Mouse (Mus musculus): ENCODE results near the gene Slc4a5.

Gene Slc4a5

GRCm38 (mm10) chr6:83219814-83220213 lies at the start of gene Slc4a5:
TSS of gene Slc4a5 (plus strand) at chr6:83219828.
- no peak for DNase-seq

GRCm38 (mm10) chr6:83169872-83170271 lies 49.8 kb upstream of the Slc4a5 start:
- DNase-seq: no peak

DNA sequence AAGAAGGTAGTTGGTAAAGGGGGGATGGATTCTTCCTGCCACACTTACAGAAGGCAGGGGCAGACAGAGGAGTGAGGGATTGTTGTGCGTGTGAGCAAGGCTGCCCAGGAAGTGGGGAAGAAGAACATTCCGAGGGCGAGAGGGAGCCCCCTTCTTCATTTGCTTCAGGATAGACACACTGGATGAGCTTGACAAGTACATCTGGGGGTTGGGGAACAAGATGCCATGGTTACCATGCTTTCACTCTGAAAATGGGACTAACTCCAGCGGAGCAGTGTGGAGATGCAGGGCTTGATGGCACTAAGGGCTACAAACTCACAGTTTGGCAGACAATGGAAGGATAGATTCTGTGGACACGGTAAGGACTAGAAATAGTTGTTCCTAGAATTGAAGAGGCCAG lies 48.6 kb upstream of the Slc4a5 start:
- DNase-seq: no peak

DNA sequence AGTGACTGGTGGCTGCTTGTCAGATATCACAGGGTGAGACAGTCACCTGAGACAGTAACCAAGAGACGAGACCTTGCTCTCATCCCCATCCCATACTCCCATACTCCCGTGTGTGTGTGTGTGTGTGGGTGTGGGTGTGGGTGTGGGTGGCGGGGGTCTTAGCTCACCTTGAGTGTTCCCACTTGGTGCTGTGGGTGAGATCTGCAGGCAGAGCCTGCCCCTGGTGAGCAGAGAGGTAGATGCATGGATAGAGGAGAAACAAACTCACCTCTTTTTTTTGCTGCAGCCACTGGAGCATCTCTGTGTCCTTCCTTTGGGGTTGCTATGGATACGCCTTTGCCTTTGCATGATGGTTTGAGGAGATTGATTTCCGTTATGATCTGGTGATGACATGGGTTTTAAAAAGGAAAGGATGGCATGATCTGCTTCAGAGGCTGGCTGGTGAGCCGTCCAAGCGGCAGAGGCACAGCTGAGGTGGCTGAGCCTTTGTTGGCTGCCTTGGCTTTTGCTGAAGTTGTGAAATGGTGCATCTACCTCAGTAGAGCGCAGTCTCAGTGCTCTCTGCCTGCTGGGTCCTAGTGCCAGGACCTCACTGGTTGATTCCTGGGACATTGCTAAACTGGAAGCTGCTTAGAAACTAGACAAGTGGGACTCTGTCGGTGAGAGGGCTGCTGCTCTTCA lies 47.2 kb upstream of the Slc4a5 start:
- DNase-seq: no peak

DNA sequence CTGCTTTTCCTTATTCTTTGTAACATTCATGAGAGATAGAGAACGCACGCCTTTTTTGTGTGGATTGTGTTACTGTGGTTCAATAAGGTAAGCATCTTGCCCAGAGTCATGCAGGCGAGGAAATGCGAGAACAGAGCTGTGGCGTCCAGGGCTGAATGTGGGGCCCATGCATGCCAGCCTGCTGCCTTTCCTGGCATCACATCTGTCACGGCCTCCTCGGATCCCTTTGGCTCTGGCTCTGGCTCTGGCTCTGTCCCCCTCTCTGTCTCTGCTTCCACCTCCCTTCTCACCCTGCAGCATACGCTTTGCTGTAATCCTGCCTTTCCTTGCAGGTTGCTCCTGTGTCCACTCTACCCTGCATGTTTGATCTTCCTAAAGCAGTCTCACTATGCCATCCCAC lies 43.6 kb upstream of the Slc4a5 start:
- no peak for DNase-seq

DNA sequence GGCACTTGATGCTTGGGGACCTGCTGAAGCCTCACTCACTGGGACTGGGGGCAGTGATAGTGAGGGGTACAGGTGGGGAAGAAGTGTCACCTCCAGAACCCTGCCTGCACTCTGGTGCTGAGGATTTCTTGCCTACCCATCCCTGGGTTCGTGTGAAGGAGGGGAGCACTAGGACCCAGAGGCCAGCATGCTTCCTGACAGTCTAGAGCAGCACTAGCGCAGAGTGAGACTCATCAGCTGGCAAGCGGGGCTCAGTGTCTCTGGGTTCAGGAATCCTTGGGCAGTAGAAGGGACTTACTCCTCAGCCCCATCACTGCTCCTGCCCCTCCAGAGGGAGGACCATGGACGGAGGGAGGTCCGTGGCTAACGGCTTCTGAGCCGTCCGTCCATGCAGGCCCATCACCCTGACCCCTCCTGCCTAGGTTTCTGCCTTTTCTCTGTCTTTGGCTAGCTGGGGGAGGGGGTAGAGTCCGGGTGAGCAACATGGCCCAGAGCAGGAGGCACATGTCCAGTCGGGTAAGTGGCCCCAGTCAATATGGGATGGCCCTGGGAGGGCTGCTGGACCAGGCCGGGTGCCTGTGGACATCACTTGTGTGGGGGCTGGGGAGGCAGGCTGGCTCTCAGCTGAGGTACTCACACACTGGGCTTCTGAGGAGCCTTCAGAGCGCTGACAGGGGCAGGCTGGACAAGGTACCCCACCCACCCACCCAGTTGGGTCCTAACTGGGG lies 40.1 kb upstream of the Slc4a5 start:
- peak; percentile 77 for DNase-seq

DNA sequence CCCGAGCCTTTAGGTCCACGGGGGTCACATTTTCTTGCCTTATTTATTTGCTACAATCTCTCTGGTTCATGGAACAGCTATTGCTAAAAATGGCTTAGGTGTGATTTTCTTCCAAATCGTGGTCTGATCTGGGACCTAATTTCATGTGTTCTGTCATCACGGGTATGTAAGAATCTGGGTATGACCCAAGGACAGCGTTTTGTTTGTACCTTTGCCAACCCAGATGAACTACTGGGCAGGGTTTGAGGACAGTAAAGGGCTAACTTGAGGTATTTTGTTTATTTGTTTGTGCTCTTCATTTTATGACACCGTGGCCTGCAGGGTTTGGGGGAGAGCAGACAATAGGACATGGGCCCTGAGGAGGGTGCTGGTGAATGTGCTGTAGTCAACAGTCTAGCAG lies 39.0 kb upstream of the Slc4a5 start:
- DNase-seq: no peak

DNA sequence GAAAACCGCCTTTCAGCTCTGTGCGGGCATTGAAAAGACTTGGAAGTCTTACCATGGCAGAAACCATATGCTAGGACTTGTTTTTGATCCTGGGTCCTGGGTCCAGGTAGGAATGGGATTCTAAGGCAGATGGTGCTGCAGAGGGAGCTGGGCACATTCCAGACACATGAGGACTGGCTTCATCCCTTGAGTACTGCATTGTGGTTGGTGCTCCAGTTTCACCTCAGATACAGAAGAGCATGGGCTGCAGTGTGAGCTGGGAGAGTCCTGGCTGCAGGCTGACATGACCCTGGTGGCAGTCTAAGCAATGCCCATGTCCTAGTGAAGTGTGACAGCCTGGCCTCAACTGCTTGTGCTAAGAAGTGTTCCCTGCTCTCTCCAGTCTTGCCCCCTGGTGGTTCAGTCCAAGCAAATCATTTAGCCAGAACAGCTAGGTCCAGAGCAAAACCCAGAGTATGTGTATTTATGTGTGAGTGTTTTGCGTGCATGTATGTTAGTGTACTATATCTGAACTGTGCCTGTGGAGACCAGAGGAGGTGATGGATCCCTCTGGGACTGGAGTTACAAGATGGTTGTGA lies 34.7 kb upstream of the Slc4a5 start:
- peak; percentile 50 for DNase-seq

GRCm38 (mm10) chr6:83185895-83186861 lies 33.5 kb upstream of the Slc4a5 start:
- peak; percentile 93 for DNase-seq

DNA sequence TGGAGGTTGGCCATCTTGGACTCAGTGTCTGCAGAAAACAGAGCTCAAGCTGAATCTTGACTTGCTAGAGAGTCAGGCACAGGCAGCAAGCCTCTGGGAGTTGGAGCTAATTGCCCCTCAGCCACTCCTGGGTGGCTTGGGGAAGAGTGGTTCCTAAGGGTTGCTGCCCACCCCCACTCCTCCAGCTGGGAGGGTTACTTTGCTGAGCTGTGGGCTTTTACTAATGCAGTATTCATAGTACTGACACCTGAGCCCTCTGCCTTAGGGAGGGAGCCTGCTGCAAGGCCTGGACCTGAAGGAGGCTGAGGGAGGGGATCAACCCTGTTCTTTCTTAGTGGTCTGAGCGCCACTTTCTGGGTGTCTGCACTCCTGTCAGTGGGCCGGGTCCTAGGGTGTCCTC lies 32.7 kb upstream of the Slc4a5 start:
- no peak for DNase-seq

DNA sequence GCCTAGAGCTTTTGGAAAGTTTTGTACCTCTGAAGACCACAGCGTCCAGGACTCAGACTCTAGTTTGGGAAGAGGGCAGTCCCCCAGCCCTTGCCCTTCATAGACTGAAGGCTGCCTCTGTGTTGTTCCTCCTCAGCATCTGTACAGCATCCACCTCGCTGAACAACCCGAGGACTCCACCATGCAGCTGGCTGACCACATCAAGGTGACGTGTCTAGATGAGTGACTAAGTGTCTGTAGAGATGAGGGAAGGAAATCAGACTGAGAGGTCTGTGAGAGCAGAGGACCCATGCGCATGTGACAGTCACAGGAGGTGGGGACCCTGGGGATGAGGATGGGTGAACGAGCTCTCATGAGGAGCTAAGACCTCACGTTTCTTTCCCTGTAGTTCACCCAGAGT lies 26.1 kb upstream of the Slc4a5 start:
- no peak for DNase-seq

GRCm38 (mm10) chr6:83197345-83198004 lies 22.2 kb upstream of the Slc4a5 start:
- DNase-seq: peak; percentile 64

- DNase-seq: no peak
Measured at GRCm38 (mm10) chr6:83203320-83203719, 16.3 kb upstream of the Slc4a5 start.

- DNase-seq: no peak
Measured at GRCm38 (mm10) chr6:83205851-83206250, 13.8 kb upstream of the Slc4a5 start.

GRCm38 (mm10) chr6:83206321-83206720 lies 13.3 kb upstream of the Slc4a5 start:
- DNase-seq: no peak

DNA sequence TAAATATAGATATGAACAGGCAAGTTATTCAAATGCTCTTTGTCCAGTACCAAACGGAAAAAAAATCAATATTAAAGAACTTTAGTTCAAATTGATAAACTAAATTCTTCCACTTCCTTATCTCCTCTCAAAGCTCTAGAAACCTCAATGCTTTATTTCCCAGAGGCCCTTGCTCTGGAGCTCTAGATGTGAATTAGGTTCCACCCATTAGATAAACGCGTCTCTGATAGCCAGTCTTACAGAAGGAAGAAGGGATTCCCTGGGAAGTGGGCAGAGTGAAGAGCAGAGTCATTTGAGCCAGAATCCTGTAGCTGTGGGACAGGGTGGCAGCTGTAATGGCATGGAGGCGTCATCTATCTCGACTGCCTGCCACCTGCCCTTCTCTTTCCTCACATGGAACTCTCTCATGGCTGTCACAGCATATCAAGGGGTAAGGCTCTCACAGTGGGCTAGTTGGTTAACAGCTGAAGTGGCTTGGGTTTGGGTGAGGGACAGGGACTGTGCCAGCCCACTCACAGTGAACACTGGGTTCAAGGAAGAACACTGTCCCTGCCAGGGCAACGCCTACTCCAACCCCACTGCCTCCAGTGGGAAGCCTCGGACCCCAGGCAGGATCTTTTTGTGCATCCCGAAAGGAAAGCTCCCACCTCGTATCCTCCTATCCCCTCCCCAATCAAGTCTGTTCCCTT lies 12.1 kb upstream of the Slc4a5 start:
- DNase-seq: no peak

DNA sequence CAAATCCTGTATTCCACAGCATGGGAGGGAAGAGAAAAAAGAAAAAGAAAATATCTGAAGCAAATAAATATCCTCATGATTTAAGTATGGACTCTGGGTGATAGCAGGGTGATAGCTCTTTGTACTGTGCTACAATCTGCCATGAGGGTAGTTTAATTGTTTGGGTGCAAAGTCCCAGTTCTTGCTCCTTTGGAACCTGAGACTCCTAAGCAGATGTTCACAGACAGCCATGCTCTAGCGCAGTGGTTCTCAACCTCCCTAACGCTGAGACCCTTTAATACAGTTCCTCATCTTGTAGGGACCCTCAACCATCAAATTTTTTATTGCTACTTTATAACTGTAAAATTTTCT lies 11.6 kb upstream of the Slc4a5 start:
- DNase-seq: no peak

DNA sequence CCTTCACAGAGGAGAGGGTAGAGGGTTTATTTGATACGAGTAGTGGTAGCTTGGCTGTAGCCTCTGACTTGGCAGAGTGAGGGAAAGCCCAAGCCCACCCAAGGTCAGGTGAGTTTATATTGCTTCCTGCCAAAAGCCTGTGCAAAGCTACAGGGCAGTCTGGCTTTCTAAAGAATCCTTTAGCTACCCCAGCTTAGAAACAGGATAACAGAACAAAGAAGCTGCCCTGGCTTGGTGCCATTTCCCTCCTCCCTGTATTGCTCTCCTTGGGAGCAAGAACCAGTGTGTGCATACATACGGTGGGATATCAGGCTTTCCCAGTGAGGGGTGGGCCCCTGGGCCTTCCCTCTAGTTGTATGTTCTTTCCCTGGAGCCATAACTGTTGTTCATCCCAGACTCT lies 9.1 kb upstream of the Slc4a5 start:
- DNase-seq: peak; percentile 36

- DNase-seq: peak; percentile 86
Measured at GRCm38 (mm10) chr6:83211526-83211925, 8.1 kb upstream of the Slc4a5 start.

DNA sequence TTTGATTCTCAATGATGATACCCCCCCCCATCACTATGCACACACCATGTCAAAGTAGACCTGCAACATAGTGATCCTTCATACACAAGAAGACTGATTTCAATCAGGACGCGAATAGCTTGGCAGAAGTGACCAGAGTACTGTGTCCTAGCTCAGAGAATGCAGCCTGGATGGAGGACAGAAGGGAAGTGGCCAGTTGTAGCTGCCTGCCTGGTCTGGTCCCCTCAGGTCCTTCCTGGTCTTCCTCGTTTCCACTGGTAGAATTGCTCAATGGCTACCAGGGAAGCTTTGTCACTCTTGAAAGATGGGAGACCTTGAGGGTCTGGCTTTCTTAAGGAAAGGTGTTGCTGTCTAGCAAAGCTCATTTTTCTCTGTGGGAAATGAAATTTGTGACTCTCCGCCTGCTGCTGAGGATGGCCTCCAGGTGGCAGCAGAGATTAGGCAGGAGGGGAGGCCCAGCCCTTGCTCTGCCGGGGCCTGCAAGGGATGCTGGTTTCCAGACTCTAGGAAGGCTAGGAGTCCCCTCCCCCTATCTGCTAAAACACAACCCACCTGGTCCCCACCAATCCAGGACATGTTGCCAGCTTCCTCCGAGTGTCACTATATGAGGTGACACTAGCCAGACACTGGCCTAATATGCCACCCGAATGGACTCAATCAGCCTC lies 4.5 kb upstream of the Slc4a5 start:
- DNase-seq: peak; percentile 86

GRCm38 (mm10) chr6:83231486-83231885 lies 11.9 kb downstream of the Slc4a5 start:
- no peak for DNase-seq

All from retina, postnatal 1 day (tissue).